Mouse (Mus musculus) right cerebral cortex, adult 2 months (tissue): ENCODE measurements around the gene Nmb.

ENCODE experiments used
- DNase-seq, 2 experiments: peaks; one replicate each; pipeline ENCODE4 v3.0.0; 2021 to 2022; ENCODE audit warnings: low spot score in 2 of 2

Gene Nmb

DNA sequence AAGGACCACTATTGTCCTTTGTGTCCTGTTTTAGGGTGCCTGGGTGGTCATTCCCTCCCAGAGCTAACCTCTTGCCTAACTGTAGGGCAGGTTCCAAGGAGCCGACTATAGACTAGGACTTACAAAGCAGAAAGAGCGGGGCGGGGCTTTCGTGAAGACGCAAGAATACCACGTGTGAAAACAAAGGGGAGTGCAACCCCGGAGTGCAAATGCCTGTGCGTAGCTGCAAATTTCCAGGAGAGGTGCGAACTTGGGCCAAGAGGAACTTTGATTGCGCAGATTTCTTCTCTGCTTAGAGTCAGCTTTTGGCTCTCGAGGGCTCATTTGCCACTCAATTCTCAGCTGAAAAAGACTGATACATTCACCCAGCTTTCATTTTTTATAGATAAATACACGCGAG lies 44.6 kb downstream of the Nmb start:
- peak; percentile 41 to 56 for DNase-seq

GRCm38 (mm10) chr7:80857181-80857580 lies 47.7 kb downstream of the Nmb start:
- peak; percentile 84 to 85 for DNase-seq

DNA sequence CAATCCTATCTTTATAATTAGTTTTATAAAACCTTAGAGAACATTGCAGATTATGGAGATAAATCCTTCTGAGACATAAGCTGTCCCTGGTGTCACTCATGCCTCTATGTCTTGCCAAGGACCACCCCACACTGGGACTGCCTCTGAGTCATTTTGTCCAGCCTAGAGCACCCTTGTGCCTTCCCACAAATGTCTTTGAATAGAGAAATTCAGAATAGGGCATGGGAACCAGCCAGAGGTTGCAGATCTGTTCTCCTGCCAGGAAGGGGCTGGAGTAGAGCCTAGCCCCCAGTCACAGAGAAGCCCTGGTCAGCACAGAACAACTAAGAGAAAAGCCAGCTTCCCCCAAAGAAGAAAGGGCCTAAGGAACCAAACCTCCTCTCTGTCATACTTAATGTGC lies 49.6 kb downstream of the Nmb start:
- no peak for DNase-seq

DNA sequence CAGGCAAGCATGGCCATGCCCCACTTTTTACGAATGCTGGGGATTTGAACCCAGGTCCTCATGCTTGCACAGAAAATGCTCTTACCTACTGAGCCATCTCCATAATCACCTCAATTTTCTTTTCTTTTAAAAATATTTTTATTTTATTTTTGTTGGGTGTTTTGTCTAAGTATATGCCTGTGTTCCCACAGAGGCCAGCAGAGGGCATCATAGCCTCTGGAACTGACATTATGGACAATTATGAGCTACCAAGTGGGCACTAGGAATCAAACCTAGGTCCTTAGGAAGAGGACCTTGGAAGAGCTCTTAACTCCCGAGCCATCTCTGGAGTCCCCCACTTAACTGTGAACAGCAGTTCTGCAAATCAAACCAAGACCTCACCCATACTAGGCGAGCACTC lies 51.7 kb downstream of the Nmb start:
- no peak for DNase-seq
